Mouse (Mus musculus): ENCODE measurements around the gene Itpkb. TPM values are rescaled to one million over a fixed set of nuclear protein-coding genes. Genes with fewer than 3 reads are reported as not detected.

The Itpkb gene
- polyA plus RNA-seq, 1 experiment: 12.4 TPM

GRCm38 (mm10) chr1:180300997-180301396 lies 29.3 kb upstream of the Itpkb start:
- H3K27ac ChIP-seq (ENCODE audit: insufficient read depth, low read length): no peak overlapping the region
- TF ChIP-seq POLR2A (IDR thresholded peaks at IDR 0.05; ENCODE audit: insufficient read depth, low read length) (no peak), EP300 (IDR thresholded peaks at IDR 0.05; ENCODE audit: insufficient read depth, low read depth, low read length) (no peak), CTCF (IDR thresholded peaks at IDR 0.05; ENCODE audit: low read depth, low read length) (no peak)
- H3K36me3 ChIP-seq (ENCODE audit: control insufficient read depth, insufficient read depth, low read length, poor library complexity, severe bottlenecking): no peaks in the 10 kb centered on the region
- no peaks in the 10 kb centered on the region for H3K27me3 ChIP-seq (ENCODE audit: control insufficient read depth, insufficient read depth, low read length, poor library complexity, severe bottlenecking)
- no peak overlapping the region for H3K4me3 ChIP-seq (ENCODE audit: low read depth, low read length)
- H3K9me3 ChIP-seq (replicated peaks; ENCODE audit: control insufficient read depth, insufficient read depth, low read length, poor library complexity, severe bottlenecking): no peaks in the 10 kb centered on the region
- H3K4me1 ChIP-seq (ENCODE audit: control insufficient read depth, insufficient read depth, low read length): peaks cover 3% of the 10 kb centered on the region
- no peak overlapping the region for H3K9ac ChIP-seq (ENCODE audit: low read depth, poor library complexity, severe bottlenecking)

DNA sequence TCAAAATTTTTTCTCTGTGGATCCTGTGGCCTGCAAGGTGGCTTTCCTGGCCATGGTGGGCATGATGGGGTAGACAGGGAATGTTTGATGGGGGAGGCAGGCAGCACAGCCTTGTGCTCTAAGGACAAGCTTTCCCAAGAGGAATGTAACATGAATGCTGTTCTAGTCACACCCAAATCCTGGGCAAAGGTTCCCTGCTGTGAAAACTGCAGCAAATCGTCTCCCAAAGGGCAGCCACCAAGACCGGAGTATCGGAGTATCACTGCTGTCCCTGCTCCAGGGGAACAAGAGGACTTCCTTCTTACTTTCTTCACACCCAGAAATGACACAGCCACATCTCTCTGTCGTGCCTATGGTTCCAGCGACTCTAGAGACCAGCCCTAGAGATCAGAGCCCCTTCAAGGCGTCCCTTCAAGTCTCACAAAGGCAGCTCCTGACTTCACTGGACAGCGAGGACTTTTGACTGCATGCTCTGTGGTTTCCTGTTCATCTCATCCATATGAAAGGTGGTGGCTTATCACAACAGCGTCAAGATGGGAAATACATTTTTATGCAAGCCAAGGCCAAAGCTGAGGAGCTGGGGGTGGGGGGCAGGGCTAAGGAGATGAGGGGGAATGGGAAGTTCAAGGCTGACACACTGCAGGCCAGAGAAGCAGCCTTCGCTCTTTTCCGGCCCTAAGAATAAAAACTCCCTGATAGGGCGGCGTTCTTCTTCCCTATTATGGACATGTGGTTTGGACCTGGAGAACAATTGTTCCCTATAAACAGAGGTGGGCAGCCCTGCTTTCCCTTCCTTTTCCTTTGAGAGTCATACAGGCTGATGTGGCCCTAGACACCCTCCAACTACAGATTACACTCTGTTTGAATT lies 27.8 kb upstream of the Itpkb start:
- TF ChIP-seq EP300 (IDR thresholded peaks at IDR 0.05; ENCODE audit: insufficient read depth, low read depth, low read length) (no peak), POLR2A (IDR thresholded peaks at IDR 0.05; ENCODE audit: insufficient read depth, low read length) (no peak), CTCF (IDR thresholded peaks at IDR 0.05; ENCODE audit: low read depth, low read length) (no peak)
- no peak overlapping the region for H3K4me3 ChIP-seq (ENCODE audit: low read depth, low read length)
- no peaks in the 10 kb centered on the region for H3K9me3 ChIP-seq (replicated peaks; ENCODE audit: control insufficient read depth, insufficient read depth, low read length, poor library complexity, severe bottlenecking)
- H3K4me1 ChIP-seq (ENCODE audit: control insufficient read depth, insufficient read depth, low read length): peaks cover 3% of the 10 kb centered on the region
- no peak overlapping the region for H3K9ac ChIP-seq (ENCODE audit: low read depth, poor library complexity, severe bottlenecking)
- H3K36me3 ChIP-seq (ENCODE audit: control insufficient read depth, insufficient read depth, low read length, poor library complexity, severe bottlenecking): no peaks in the 10 kb centered on the region
- H3K27me3 ChIP-seq (ENCODE audit: control insufficient read depth, insufficient read depth, low read length, poor library complexity, severe bottlenecking): no peaks in the 10 kb centered on the region
- H3K27ac ChIP-seq (ENCODE audit: insufficient read depth, low read length): no peak overlapping the region

DNA sequence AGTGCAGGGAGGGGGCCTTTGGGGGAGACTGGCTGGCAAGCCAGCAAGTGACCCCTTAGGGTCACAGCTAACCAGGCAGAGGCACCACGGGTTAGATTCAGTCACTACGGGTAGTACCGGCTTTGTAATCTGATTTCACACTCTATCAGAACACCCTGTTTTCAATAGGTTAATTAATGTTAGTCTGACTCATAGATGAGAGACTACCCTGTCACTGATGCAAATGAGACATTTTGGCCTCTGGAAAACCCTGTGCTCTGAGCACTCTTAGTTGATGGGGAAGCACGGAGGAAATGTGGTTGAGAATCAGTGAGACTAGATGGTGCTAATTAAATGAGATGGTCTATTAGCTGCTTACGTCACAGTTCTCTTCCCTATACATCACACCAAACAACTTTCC lies 26.7 kb upstream of the Itpkb start:
- Histone ChIP-seq H3K36me3 (ENCODE audit: control insufficient read depth, insufficient read depth, low read length, poor library complexity, severe bottlenecking) (no peaks in the 10 kb centered on the region), H3K4me1 (ENCODE audit: control insufficient read depth, insufficient read depth, low read length) (peaks cover 6% of the 10 kb centered on the region), H3K4me3 (ENCODE audit: low read depth, low read length) (no peak overlapping the region), H3K27ac (ENCODE audit: insufficient read depth, low read length) (no peak overlapping the region), H3K9me3 (replicated peaks; ENCODE audit: control insufficient read depth, insufficient read depth, low read length, poor library complexity, severe bottlenecking) (no peaks in the 10 kb centered on the region), H3K9ac (ENCODE audit: low read depth, poor library complexity, severe bottlenecking) (no peak overlapping the region), H3K27me3 (ENCODE audit: control insufficient read depth, insufficient read depth, low read length, poor library complexity, severe bottlenecking) (no peaks in the 10 kb centered on the region)
- TF ChIP-seq EP300 (IDR thresholded peaks at IDR 0.05; ENCODE audit: insufficient read depth, low read depth, low read length): no peak
- TF ChIP-seq POLR2A (IDR thresholded peaks at IDR 0.05; ENCODE audit: insufficient read depth, low read length): no peak
- no peak for TF ChIP-seq CTCF (IDR thresholded peaks at IDR 0.05; ENCODE audit: low read depth, low read length)

- peaks cover 6% of the 10 kb centered on the region for H3K4me1 ChIP-seq (ENCODE audit: control insufficient read depth, insufficient read depth, low read length)
- TF ChIP-seq EP300 (IDR thresholded peaks at IDR 0.05; ENCODE audit: insufficient read depth, low read depth, low read length) (no peak), POLR2A (IDR thresholded peaks at IDR 0.05; ENCODE audit: insufficient read depth, low read length) (no peak), CTCF (IDR thresholded peaks at IDR 0.05; ENCODE audit: low read depth, low read length) (no peak)
- no peaks in the 10 kb centered on the region for H3K9me3 ChIP-seq (replicated peaks; ENCODE audit: control insufficient read depth, insufficient read depth, low read length, poor library complexity, severe bottlenecking)
- no peak overlapping the region for H3K9ac ChIP-seq (ENCODE audit: low read depth, poor library complexity, severe bottlenecking)
- no peak overlapping the region for H3K27ac ChIP-seq (ENCODE audit: insufficient read depth, low read length)
- no peak overlapping the region for H3K4me3 ChIP-seq (ENCODE audit: low read depth, low read length)
- H3K36me3 ChIP-seq (ENCODE audit: control insufficient read depth, insufficient read depth, low read length, poor library complexity, severe bottlenecking): no peaks in the 10 kb centered on the region
- H3K27me3 ChIP-seq (ENCODE audit: control insufficient read depth, insufficient read depth, low read length, poor library complexity, severe bottlenecking): no peaks in the 10 kb centered on the region
These were observed 23.4 kb upstream of the Itpkb start for GRCm38 (mm10) chr1:180306889-180307288.

GRCm38 (mm10) chr1:180307661-180308060 lies 22.6 kb upstream of the Itpkb start:
- no peaks in the 10 kb centered on the region for H3K9me3 ChIP-seq (replicated peaks; ENCODE audit: control insufficient read depth, insufficient read depth, low read length, poor library complexity, severe bottlenecking)
- TF ChIP-seq EP300 (IDR thresholded peaks at IDR 0.05; ENCODE audit: insufficient read depth, low read depth, low read length) (no peak), POLR2A (IDR thresholded peaks at IDR 0.05; ENCODE audit: insufficient read depth, low read length) (no peak)
- H3K27ac ChIP-seq (ENCODE audit: insufficient read depth, low read length): no peak overlapping the region
- H3K4me3 ChIP-seq (ENCODE audit: low read depth, low read length): no peak overlapping the region
- H3K4me1 ChIP-seq (ENCODE audit: control insufficient read depth, insufficient read depth, low read length): peaks cover 5% of the 10 kb centered on the region
- no peaks in the 10 kb centered on the region for H3K27me3 ChIP-seq (ENCODE audit: control insufficient read depth, insufficient read depth, low read length, poor library complexity, severe bottlenecking)
- no peak overlapping the region for H3K9ac ChIP-seq (ENCODE audit: low read depth, poor library complexity, severe bottlenecking)
- H3K36me3 ChIP-seq (ENCODE audit: control insufficient read depth, insufficient read depth, low read length, poor library complexity, severe bottlenecking): no peaks in the 10 kb centered on the region

DNA sequence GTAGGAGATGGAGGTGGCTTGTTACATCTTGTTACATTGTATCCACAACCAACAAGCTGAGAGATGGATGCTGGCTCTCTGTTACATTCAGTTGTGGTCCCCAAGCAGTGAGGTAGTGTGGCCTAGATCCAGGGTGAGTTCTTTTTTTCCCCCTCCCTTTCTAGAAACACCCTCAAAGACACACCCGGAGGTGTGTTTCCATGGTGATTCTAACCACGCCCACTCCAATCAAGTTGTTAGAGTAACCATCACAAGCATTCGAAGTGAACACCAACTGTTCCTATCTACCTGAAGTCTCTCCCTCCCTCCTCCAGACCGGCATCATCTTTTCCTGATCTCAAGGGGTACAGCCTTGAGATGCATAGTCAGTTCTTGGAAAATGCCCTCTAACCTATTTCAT lies 21.4 kb upstream of the Itpkb start:
- H3K4me1 ChIP-seq (ENCODE audit: control insufficient read depth, insufficient read depth, low read length): peaks cover 5% of the 10 kb centered on the region
- no peak overlapping the region for H3K4me3 ChIP-seq (ENCODE audit: low read depth, low read length)
- no peak overlapping the region for H3K27ac ChIP-seq (ENCODE audit: insufficient read depth, low read length)
- no peaks in the 10 kb centered on the region for H3K9me3 ChIP-seq (replicated peaks; ENCODE audit: control insufficient read depth, insufficient read depth, low read length, poor library complexity, severe bottlenecking)
- no peak overlapping the region for H3K9ac ChIP-seq (ENCODE audit: low read depth, poor library complexity, severe bottlenecking)
- TF ChIP-seq CTCF (IDR thresholded peaks at IDR 0.05; ENCODE audit: low read depth, low read length) (no peak), POLR2A (IDR thresholded peaks at IDR 0.05; ENCODE audit: insufficient read depth, low read length) (no peak), EP300 (IDR thresholded peaks at IDR 0.05; ENCODE audit: insufficient read depth, low read depth, low read length) (no peak)
- H3K36me3 ChIP-seq (ENCODE audit: control insufficient read depth, insufficient read depth, low read length, poor library complexity, severe bottlenecking): no peaks in the 10 kb centered on the region
- no peaks in the 10 kb centered on the region for H3K27me3 ChIP-seq (ENCODE audit: control insufficient read depth, insufficient read depth, low read length, poor library complexity, severe bottlenecking)
